Mouse (Mus musculus) lung, adult 2 months (tissue): ENCODE measurements around the gene Tll2.

Experiments
- CTCF ChIP-seq: fragments of 200-500 bp; IDR thresholded peaks from 2 replicates; pipeline ENCODE4 v1.5.1; 2011; ENCODE audit warnings: mild to moderate bottlenecking, low read length, control low read depth; ENCODE audit not compliant: insufficient read depth
- POLR2A ChIP-seq: fragments of 200-500 bp; IDR thresholded peaks from 2 replicates; pipeline ENCODE4 v1.6.1; 2011; ENCODE audit warnings: low read depth, mild to moderate bottlenecking, control low read depth, low read length, borderline replicate concordance; ENCODE audit errors: extremely low read depth

DNA sequence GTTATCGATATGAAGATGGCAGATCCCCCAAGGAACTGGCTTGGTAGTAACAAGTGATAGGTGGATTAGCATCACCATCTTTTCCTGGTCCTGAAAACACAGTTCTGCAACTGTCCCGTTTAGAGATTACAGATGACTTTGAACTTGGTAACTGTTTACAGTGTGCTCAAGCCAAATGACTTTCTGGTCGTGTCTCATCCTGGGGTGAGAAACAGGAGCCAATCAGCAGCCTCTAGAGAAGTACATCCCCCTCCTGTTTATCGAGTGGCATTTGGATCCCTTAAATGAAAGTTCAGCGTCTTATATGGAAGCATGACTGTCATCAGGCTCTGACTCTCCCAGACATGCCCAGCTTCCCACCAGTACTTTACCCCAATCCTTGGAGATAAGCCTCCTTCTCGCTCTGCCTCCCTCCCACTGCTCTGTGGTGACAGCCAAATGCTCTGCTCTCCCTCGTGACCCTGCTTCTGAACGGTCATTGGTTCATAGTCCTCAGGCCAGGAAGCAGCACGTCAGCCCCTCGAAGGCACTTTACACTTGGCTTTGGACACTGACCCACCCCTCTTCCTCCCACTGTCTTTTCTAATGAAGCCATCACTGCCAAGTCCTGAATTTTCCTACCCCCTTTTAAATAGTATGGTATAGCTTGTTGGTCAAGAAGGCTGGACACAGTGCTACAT is 161.4 kb downstream of the Tll2 start:
- TF ChIP-seq POLR2A (no peak), CTCF (no peak)
